Mouse (Mus musculus): ENCODE measurements around the gene Anp32e.
"Not testable (repeated sequence)": the region's sequence is repeated elsewhere in the genome, so short reads cannot be mapped to it uniquely, and the experiment has no call there.

The Anp32e gene

GRCm38 (mm10) chr3:95977587-95977986 is 48.5 kb downstream of the Anp32e start:
- not testable (repeated sequence) for DNase-seq (ENCODE audit: low spot score)

- DNase-seq (ENCODE audit: low spot score): no peak
Observed at GRCm38 (mm10) chr3:95978265-95978664, 49.2 kb downstream of the Anp32e start.

GRCm38 (mm10) chr3:95980276-95980970 is 51.4 kb downstream of the Anp32e start:
- DNase-seq (ENCODE audit: low spot score): no peak

GRCm38 (mm10) chr3:95982129-95982528 is 53.1 kb downstream of the Anp32e start:
- DNase-seq (ENCODE audit: low spot score): no peak

GRCm38 (mm10) chr3:95985209-95986000 is 56.4 kb downstream of the Anp32e start:
- peak; percentile 82 for DNase-seq (ENCODE audit: low spot score)

DNA sequence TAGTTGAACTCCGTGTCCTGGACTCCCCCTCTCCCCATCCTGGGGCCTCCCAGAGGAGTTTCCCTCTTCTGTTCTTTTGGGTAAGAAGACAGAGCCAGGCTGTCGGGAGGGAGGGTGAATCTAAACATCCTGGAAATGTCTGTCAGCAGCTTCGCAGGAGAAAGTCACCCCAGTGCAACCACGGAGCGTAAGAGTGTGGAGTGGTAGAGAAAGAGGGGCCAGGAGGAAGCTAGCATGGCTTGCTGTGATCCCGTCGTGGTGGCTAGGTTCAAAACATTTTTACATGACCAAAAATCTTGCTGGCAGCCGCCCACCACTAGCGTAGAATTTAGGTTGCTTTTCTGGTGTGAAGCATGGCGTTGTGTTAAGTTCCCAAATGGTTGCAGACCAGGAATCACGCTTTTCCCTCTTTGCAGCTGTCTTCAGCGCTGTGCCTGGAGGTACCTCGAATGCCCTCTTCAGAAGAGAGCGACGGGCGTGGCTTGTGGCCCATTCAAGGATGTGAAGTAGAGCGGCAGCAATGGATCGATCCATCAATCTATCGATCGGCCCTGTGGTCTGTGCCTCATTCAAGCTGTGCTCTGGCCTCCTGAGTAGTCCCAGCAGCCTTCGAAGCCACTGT is 57.1 kb downstream of the Anp32e start:
- DNase-seq (ENCODE audit: low spot score): peak; percentile 27

GRCm38 (mm10) chr3:95986984-95987383 is 57.9 kb downstream of the Anp32e start:
- no peak for DNase-seq (ENCODE audit: low spot score)

DNA sequence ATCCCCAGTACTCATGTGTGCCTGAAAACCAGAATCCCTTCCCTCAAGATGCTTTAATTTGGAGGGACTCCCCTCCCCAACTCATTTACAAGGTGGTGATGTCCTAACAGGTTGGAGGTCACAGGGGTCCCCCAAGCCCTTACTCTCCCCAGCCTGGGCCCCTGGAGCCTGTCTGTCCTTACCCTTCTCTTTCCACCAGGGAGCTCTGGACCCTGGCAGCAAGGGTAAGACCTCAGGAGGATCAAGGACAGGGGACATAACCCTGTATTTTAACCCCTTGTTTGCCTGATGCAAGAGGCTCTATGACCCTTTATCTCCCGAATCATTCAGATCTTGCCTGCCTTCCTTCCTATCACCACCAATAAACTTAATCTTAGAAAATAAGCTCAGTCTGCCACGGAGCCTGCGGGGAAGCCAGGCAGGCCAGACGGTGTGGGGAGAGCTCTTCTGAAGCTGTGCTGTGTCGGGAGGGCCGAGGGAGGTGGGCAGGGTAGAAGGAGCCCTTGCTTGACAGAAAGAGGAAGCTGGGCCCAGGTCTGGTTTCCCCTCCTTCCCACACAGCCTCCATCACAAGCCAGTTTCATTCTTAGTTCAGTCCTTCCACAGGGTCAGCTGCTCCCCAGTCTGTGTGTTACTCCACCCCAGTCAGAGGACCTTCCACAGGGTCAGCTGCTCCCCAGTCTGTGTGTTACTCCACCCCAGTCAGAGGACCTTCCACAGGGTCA is 58.5 kb downstream of the Anp32e start:
- DNase-seq (ENCODE audit: low spot score): no peak

- DNase-seq (ENCODE audit: low spot score): no peak
Observed at GRCm38 (mm10) chr3:95988138-95988537, 59.1 kb downstream of the Anp32e start.

- DNase-seq (ENCODE audit: low spot score): no peak
Observed at GRCm38 (mm10) chr3:95988969-95989368, 59.9 kb downstream of the Anp32e start.

GRCm38 (mm10) chr3:95990413-95990941 is 61.4 kb downstream of the Anp32e start:
- DNase-seq (ENCODE audit: low spot score): no peak

GRCm38 (mm10) chr3:95992990-95993603 is 64.1 kb downstream of the Anp32e start:
- DNase-seq (ENCODE audit: low spot score): no peak

GRCm38 (mm10) chr3:95993881-95994280 is 64.8 kb downstream of the Anp32e start:
- no peak for DNase-seq (ENCODE audit: low spot score)

GRCm38 (mm10) chr3:95994381-95994846 is 65.4 kb downstream of the Anp32e start:
- DNase-seq (ENCODE audit: low spot score): no peak

- peak; percentile 56 for DNase-seq (ENCODE audit: low spot score)
Observed at GRCm38 (mm10) chr3:95994975-95995801, 66.1 kb downstream of the Anp32e start.

- DNase-seq (ENCODE audit: low spot score): peak; percentile 54
Observed at GRCm38 (mm10) chr3:95995802-95996428, 66.9 kb downstream of the Anp32e start, which contains the start of gene Plekho1. Gene Plekho1, minus strand, starts transcription at chr3:95996001.

DNA sequence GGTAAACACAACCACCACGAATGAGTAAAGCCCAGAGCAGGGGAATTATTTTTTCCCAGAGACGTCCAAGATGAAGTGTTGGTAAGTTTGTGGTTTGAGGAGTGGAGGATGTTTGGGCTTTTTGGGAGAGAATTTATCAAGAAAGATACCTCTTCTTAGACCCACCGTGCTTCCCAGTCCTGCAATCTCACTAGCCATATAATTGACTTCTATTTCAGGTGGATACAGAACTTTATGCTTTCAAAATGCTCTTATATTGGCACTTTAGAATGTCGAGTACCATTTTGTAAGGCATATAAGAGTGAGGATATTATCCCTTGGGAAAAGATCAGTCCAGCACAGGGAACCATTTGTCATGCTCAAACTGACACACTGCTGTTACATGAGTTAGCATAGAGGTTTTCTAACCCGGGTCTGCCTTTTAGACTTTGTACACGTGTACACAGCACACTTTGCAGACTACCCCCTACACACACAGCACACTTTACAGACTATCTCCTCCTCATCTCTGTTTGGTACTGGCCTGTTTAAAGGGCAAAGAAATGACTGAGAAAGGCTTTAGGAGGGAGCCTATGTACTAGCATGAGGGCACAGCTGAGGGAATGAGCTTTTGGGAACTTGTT is 67.5 kb downstream of the Anp32e start:
- DNase-seq (ENCODE audit: low spot score): no peak

Measured in yolk sac, embryonic 10.5 days (tissue).